Mouse (Mus musculus): ENCODE results near the gene Dcun1d4.
"Not testable (repeated sequence)": the region's sequence is repeated elsewhere in the genome, so short reads cannot be mapped to it uniquely, and the experiment has no call there.

Dcun1d4 gene

GRCm38 (mm10) chr5:73480700-73481099 lies at the start of gene Dcun1d4:
Dcun1d4 (plus strand) TSS chr5:73481000.
- DNase-seq, result no peak

- DNase-seq, result peak; percentile 75
Observed at GRCm38 (mm10) chr5:73431581-73431980, 49.2 kb upstream of the Dcun1d4 start.

- DNase-seq, result no peak
Observed at GRCm38 (mm10) chr5:73432805-73433204, 48.0 kb upstream of the Dcun1d4 start.

- DNase-seq, result no peak
Observed at GRCm38 (mm10) chr5:73434764-73435163, 46.0 kb upstream of the Dcun1d4 start.

GRCm38 (mm10) chr5:73442176-73442575 lies 38.6 kb upstream of the Dcun1d4 start:
- DNase-seq, result no peak

GRCm38 (mm10) chr5:73450276-73450675 lies 30.5 kb upstream of the Dcun1d4 start:
- DNase-seq, result no peak

GRCm38 (mm10) chr5:73454502-73455306 lies 26.1 kb upstream of the Dcun1d4 start:
- no peak for DNase-seq

GRCm38 (mm10) chr5:73455307-73455687 lies 25.5 kb upstream of the Dcun1d4 start:
- no peak for DNase-seq

- DNase-seq, result no peak
Observed at GRCm38 (mm10) chr5:73468462-73469433, 12.1 kb upstream of the Dcun1d4 start.

GRCm38 (mm10) chr5:73474412-73475405 lies 6.1 kb upstream of the Dcun1d4 start:
- DNase-seq, result no peak

GRCm38 (mm10) chr5:73481401-73481800 lies 601 bp downstream of the Dcun1d4 start:
- no peak for DNase-seq

GRCm38 (mm10) chr5:73482381-73482780 lies 1.6 kb downstream of the Dcun1d4 start:
- not testable (repeated sequence) for DNase-seq

- DNase-seq, result no peak
Observed at GRCm38 (mm10) chr5:73484016-73484615, 3.3 kb downstream of the Dcun1d4 start.

- DNase-seq, result no peak
Observed at GRCm38 (mm10) chr5:73486451-73486850, 5.7 kb downstream of the Dcun1d4 start.

GRCm38 (mm10) chr5:73489915-73490314 lies 9.1 kb downstream of the Dcun1d4 start:
- peak; percentile 29 for DNase-seq

- DNase-seq, result peak; percentile 99
Observed at GRCm38 (mm10) chr5:73490596-73491073, 9.8 kb downstream of the Dcun1d4 start.

GRCm38 (mm10) chr5:73491074-73491836 lies 10.5 kb downstream of the Dcun1d4 start:
- peak; percentile 64 for DNase-seq

- peak; percentile 91 for DNase-seq
Observed at GRCm38 (mm10) chr5:73491837-73492720, 11.3 kb downstream of the Dcun1d4 start.

- DNase-seq, result no peak
Observed at GRCm38 (mm10) chr5:73497401-73497800, 16.6 kb downstream of the Dcun1d4 start.

GRCm38 (mm10) chr5:73498559-73498958 lies 17.8 kb downstream of the Dcun1d4 start:
- no peak for DNase-seq

All from thymus, postnatal 14 days (tissue).